Mouse (Mus musculus): ENCODE measurements around the gene Actr1a.

DNA sequence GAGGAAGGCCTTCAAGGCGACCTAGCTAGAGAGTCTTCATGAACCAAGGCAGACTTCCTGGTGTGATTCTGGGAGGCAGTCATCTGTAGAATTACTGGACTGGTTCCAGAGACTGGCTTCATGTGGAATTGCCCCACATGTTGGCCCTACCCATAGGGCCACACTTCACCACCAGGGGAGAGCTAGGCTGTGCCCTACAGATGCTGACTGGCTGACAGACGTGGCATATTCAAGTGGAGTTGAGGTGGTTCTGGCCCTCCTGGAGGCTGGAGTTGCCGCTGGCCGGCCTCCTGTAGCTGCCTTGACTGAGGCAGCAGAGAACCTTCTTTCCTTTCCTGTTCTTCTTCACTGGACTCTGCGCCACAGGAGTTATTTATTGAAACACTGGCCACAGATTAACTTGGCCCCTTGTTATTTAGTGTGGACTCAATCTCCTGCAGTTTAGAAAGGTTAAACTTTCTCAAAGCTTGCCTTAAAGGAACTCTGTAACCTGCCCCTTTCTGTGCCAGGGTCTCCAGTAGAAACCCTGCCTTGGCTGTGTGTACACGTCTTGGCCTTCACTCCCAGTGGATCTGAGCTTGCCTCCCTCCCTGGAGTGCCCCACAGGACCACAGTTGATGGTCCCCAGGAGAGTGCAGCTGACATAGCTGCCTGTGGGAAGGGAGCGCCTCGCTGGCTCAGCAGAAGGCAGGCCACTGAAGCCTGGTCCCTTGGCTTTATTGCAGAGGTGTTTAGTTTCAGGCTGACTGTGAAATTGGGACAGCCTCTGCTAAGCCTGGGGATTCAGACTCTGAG is 11.2 kb upstream of the Actr1a start:
- no peak for TF ChIP-seq CTCF (IDR thresholded peaks at IDR 0.05; ENCODE audit: low read depth, low read length)
- no peak for TF ChIP-seq POLR2A (IDR thresholded peaks at IDR 0.05; ENCODE audit: insufficient read depth, low read length)
- TF ChIP-seq EP300 (IDR thresholded peaks at IDR 0.05; ENCODE audit: insufficient read depth, low read depth, low read length): no peak

Data from ES-Bruce4 (cell line).